Mouse (Mus musculus) ES-E14 (cell line): ENCODE results near the gene Dnah8.

Source experiments
- HCFC1 ChIP-seq: IDR thresholded peaks from 2 replicates; pipeline ENCODE4 v1.6.1; 2012; ENCODE audit warnings: low read length, inconsistent platforms, borderline replicate concordance; ENCODE audit not compliant: insufficient read depth
- MAFK ChIP-seq: IDR thresholded peaks from 2 replicates; pipeline ENCODE4 v1.6.1; 2014; ENCODE audit warnings: mild to moderate bottlenecking, low read depth, low read length, inconsistent platforms; ENCODE audit not compliant: insufficient read depth

GRCm38 (mm10) chr17:30804955-30805354, 180.8 kb downstream of the Dnah8 start:
- TF ChIP-seq MAFK (no peak), HCFC1 (no peak)
